Mouse (Mus musculus) adrenal gland, adult 8-10 months (tissue): ENCODE data around the gene Arpc5l. TPM values are rescaled to one million over a fixed set of nuclear protein-coding genes. Genes with fewer than 3 reads are reported as not detected.

Experiments
- DNase-seq: peaks from one replicate; pipeline ENCODE4 v3.0.0; 2022
- total RNA-seq, 4 experiments: library from RNA; stranded (reverse); gene quantifications; 2 replicates each; pipeline ENCODE4 v1.2.4; 2022

The Arpc5l gene
- total RNA-seq = 10 to 100 TPM; 86.2 to 93.4 (median 87.6) TPM

GRCm38 (mm10) chr2:39004880-39005435 lies at the start of gene Arpc5l:
Gene Arpc5l (plus strand): TSS chr2:39005348.
- peak; percentile 89 for DNase-seq

- DNase-seq = no peak
Measured at GRCm38 (mm10) chr2:38956062-38956461, 49.1 kb upstream of the Arpc5l start.

DNA sequence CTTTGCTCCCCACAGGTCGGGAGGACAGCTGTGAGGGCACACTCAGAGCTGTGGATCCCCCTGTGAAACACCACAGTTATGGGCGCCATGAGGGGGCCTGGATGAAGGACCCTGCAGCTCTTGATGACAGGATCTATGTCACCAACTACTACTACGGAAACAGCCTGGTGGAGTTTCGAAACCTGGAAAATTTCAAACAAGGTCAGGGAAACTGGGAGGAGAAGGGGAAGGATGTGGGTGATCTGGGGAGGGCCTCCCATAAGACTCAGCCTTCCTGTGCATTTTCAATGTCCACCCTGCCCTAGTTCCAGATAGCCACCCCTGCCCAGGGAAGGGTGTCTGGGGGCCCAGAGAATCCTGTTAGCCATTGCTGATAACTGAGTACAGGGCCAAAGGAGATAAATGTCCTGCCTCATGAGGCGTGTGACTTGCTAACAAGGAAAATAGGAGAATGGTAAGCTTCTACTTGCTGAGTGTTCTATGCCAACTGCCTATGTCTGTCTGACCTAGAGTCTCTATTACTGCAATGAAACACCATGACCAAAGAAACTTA lies 47.4 kb upstream of the Arpc5l start:
- DNase-seq = no peak

GRCm38 (mm10) chr2:38964198-38964597 lies 41.0 kb upstream of the Arpc5l start:
- no peak for DNase-seq

- no peak for DNase-seq
Measured at GRCm38 (mm10) chr2:38969650-38970049, 35.5 kb upstream of the Arpc5l start.

DNA sequence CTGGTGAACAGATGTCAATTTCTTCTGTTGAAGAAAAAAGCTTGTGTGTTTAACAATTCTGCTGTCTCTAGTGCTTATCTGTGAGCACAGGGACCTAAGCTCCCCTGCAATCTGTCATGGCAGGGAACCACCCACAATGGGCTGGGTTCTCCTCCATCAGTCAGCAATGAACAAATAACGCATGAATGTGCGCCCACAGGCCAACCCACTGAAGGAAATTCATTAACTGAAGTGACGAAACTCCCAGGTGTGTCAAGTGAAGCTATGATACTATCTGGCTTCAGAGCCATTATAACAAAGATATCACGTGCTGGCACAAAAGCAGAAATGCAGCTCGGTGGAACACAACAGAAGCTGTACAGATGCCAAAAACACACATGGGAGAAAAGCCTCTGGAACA lies 35.1 kb upstream of the Arpc5l start:
- no peak for DNase-seq

DNA sequence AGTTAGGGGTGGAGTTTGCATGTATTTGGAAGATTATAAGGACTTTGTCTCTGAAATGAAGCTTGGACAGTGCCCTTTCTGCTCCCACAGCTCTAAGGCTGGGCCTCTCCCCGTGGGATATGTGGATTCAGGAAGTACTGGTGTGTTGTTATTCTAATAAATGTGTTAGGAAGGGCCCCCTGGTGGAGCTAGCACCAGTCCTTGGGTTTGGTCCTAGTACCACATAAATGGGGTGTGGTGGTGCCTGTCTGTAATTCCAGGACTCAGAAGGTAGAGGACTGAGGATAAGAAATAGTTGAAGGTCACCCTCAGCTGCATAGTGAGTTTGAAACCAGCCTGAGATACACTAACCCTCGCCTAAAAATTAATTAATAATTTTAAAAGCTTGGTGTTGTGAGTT lies 31.9 kb upstream of the Arpc5l start:
- DNase-seq = no peak

- DNase-seq = no peak
Measured at GRCm38 (mm10) chr2:38973701-38974100, 31.4 kb upstream of the Arpc5l start.

GRCm38 (mm10) chr2:38974171-38974570 lies 31.0 kb upstream of the Arpc5l start:
- DNase-seq = no peak

DNA sequence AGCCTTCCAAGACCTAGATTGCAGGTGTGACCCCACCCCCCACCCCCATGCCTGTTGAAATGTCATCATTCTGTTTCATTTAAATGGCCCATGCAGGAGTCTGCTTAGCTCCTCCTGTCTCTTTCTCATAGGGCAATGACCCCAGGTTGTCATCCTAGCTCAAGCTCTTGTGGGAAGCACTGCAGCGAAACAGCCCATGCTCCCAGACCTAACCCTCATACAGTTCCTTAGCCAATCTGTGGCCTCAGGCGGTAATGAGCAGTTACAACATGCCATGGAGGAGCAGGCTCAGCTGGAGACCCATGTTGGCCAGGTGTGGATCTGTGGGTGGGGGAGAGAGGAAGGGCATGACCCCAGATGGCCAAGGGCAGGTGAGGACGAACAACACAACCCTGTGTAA lies 30.0 kb upstream of the Arpc5l start:
- no peak for DNase-seq

DNA sequence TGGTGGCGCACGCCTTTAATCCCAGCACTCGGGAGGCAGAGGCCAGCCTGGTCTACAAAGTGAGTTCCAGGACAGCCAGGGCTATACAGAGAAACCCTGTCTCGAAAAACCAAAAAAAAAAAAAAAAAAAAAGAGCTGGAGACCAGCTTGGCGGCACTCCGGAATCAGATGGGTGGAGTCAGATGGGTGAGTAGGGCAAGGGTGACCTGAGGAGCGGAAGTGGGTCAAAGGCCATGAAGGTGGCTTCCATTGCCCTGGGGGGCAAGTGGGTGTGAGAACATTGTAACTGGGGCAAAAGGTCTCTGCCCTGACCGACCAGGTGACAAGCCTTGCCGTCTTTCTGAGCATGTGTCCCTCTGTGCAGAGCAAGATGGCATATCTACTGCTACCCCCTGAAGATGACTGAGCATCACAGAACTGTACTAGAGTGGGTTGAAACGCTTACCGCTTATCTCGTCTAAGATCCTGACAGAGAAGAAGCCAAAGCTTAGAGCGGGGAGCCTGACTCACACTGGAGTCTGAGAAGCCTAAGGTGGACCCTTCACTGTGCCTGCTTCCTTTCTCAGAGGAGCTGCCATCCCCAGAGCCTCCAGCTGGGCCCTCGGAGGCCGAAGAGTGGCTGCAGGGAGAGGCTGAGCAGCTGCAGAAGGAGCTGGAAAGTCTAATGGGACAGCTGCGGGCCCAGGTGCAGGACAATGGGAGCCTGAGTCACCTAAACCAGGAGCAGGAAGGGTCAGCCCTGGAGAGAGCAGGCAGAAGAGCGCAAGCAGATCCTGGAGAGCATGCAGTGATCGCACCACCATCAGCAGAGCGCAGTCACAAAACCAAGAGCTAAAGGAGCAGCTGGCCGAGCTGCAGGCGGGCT lies 29.0 kb upstream of the Arpc5l start:
- DNase-seq = no peak

DNA sequence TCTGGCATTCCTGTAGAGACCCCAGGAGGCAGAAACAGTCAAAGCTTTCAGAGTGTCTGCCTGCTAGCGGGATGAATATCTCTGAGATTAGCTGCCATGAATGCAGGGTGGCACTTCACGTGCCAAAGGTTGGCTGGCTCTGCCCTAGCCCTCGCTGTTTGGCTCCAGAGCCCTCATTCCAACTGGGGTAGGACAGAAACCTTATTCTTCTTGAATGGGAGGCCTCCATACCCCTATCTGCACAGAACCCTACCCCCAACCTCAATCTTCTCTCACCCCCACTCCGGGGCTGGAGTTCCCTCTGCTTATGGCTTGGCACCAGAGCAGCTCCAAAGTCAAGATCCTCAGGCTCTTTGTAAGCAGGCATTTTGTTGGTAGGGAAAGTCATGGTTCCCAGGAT lies 27.3 kb upstream of the Arpc5l start:
- DNase-seq = no peak

DNA sequence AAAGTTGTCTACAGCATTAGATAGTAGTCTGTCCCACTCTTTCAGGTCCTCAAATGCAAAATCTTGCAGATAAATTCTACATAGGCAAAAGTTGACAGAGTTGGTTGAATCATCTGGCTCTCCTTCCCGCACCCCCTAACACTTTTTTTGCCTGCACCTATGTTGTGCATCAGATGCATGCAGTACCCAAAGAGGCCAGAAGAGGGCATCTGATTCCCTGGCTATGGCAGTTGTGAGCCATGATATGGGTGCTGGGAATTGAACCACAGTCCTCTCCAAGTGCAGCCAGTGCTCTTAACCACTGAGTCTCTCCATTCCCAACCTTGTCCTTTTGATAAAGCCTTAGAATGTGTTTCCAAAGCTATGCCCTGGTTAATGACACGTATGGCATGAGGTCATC lies 21.7 kb upstream of the Arpc5l start:
- no peak for DNase-seq

- DNase-seq = no peak
Measured at GRCm38 (mm10) chr2:38986580-38986979, 18.6 kb upstream of the Arpc5l start.

DNA sequence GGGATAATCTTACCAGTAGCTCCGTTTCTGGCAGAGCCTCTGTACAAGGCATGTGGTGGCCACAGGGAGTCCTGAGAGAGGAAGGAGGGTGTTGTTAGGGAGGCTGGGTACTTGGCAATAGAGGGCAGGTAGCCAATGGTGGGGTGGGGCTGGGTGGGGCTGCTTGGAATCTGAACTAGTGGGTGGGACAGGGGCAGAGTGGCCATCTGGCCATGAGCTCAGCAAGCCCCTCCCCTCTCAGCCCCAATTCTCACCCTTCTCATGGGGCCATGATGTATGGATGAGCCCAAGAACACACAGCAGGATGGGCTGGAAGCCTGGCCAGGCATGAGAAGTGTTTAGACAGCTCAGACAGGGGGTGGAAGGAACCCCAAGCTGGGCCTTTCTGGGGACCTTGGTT lies 17.8 kb upstream of the Arpc5l start:
- DNase-seq = no peak

- no peak for DNase-seq
Measured at GRCm38 (mm10) chr2:38987803-38988510, 17.2 kb upstream of the Arpc5l start.

GRCm38 (mm10) chr2:38988929-38989328 lies 16.2 kb upstream of the Arpc5l start:
- no peak for DNase-seq

GRCm38 (mm10) chr2:38992004-38992403 lies 13.1 kb upstream of the Arpc5l start:
- DNase-seq = no peak

DNA sequence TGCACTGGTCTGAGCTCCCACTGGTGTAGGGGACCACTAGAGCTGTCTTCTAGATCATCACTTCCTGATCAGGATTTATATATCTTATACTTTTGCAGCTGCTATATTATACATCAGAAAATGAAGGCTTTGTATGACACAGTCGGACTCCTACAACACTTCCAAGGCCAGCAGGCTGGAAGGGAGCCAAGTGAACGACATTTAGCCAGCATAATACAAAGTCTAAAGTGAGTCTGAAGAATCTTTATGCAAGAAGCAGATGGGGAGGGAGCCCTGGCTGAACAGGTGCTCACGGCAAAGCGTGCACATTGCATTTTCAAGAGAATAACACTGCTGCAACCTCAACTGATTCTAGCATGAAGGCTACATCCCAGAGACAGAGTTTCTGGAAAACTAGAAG lies 12.7 kb upstream of the Arpc5l start:
- DNase-seq = no peak

DNA sequence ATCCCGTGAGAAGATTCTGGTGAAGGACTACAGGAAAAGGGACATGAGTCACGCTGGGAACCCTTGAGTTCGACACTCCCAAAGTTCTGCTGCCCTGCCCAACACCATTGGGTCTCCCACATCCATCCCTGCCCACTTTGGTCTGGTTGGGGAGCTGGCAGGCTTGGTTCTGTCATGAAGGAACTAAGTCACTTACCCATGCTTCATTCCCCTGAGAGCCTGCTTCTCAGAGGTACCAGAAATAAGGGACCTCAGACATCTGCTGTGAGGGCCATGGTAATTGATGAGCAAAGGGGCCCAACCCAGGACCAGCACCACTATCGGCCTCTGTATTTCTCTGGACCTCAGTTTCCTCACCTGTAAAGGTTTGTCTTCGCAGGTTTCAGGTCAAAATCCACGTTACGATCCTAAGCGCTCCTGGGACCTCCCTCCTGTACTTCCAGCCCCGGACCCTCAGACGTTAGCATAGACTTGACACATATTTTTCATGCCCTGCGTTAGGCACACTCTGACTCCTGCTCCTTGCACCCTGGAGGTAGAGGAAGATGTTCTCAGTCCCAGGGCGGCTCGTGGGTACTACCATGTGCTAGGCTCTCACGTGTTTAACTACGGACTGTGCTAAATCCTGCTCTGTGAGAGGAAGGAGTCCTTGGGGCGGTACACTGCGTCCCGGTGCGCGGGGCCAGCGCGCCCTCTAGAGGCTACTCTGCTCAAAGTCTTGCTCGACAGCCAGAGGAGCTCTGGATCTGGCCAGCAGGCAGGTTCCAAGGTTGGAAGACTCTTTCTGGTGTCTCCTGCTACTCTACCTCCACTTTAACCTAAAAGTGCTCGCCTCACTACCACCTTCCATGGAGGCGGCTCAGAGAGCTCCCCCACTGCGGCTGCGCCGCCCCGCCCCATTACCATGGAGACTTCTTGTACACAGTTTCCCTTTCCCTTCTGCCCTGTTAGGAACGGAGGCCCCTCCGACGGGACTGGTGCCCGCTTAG lies 7.5 kb upstream of the Arpc5l start, which contains the start of gene Wdr38:
Gene Wdr38 (plus strand): TSS at position 91 of the 989 bp plus-strand sequence.
- peak; percentile 88 for DNase-seq

GRCm38 (mm10) chr2:38999381-38999780 lies 5.8 kb upstream of the Arpc5l start:
- DNase-seq = no peak
